Mouse (Mus musculus): ENCODE data around the gene Nf2. TPM values are rescaled to one million over a fixed set of nuclear protein-coding genes. Genes with fewer than 3 reads are reported as not detected.

The Nf2 gene
- polyA plus RNA-seq, 1 experiment from 2014 or later, result 40.5 TPM

Small RNA genes within 50 kb of the gene (microRNA-seq; reads per million reads assigned to microRNA genes)
- not detected for gene Mir6918 (ENCODE audit: borderline number of aligned reads)

Other genes starting within 250 kb of the Nf2 start
- not detected in 2 replicates for gene Gm11032, start 229.5 kb downstream of the Nf2 start, polyA plus RNA-seq (2014; fragmentation: Nextera tagmentation; extraction: Ambion mirVana)
- 27.8 and 31.4 TPM in 2 replicates for gene Ascc2, start 211.8 kb downstream of the Nf2 start, polyA plus RNA-seq (2014; fragmentation: Nextera tagmentation; extraction: Ambion mirVana)
- 722 and 816 TPM in 2 replicates for gene Uqcr10, start 145.2 kb downstream of the Nf2 start, polyA plus RNA-seq (2014; fragmentation: Nextera tagmentation; extraction: Ambion mirVana)
- gene Zmat5, start 144.9 kb downstream of the Nf2 start, polyA plus RNA-seq (2014; fragmentation: Nextera tagmentation; extraction: Ambion mirVana), result 51.7 and 52.2 TPM in 2 replicates
- 0.15 and 0.30 TPM in 2 replicates for gene Cabp7, start 102.8 kb downstream of the Nf2 start, polyA plus RNA-seq (2014; fragmentation: Nextera tagmentation; extraction: Ambion mirVana)
- gene Nipsnap1, start 24.4 kb upstream of the Nf2 start, polyA plus RNA-seq (2014; fragmentation: Nextera tagmentation; extraction: Ambion mirVana), result 32.1 and 41.4 TPM in 2 replicates
- 27.9 and 32.3 TPM in 2 replicates for gene Thoc5, start 45.8 kb upstream of the Nf2 start, polyA plus RNA-seq (2014; fragmentation: Nextera tagmentation; extraction: Ambion mirVana)
- gene Nefh, start 98.5 kb upstream of the Nf2 start, polyA plus RNA-seq (2014; fragmentation: Nextera tagmentation; extraction: Ambion mirVana), result 1.6 and 1.7 TPM in 2 replicates
- gene Ap1b1, start 137.3 kb upstream of the Nf2 start, polyA plus RNA-seq (2014; fragmentation: Nextera tagmentation; extraction: Ambion mirVana), result 48.9 and 57.1 TPM in 2 replicates
- gene Rasl10a, start 208.6 kb upstream of the Nf2 start, polyA plus RNA-seq (2014; fragmentation: Nextera tagmentation; extraction: Ambion mirVana), result 3.8 and 4.8 TPM in 2 replicates
- 33.8 and 38.1 TPM in 2 replicates for gene Gas2l1, start 215.8 kb upstream of the Nf2 start, polyA plus RNA-seq (2014; fragmentation: Nextera tagmentation; extraction: Ambion mirVana)
- 21.8 and 26.5 TPM in 2 replicates for gene Rhbdd3, start 249.4 kb upstream of the Nf2 start, polyA plus RNA-seq (2014; fragmentation: Nextera tagmentation; extraction: Ambion mirVana)
- gene Ewsr1, start 249.7 kb upstream of the Nf2 start, polyA plus RNA-seq (2014; fragmentation: Nextera tagmentation; extraction: Ambion mirVana), result 283 and 350 TPM in 2 replicates

All from embryonic facial prominence, embryonic 14.5 days (tissue).